Mouse (Mus musculus) G1E (cell line): ENCODE measurements at regions not wholly inside any gene's neighbourhood (a gene's known extent, or its start where the extent isn't known, plus 50 kb on each side); places are given as distances from the start of the nearest gene placed in this dataset.

Experiments used
- CTCF ChIP-seq: IDR thresholded peaks from 2 replicates; pipeline ENCODE4 v1.5.1; 2012; ENCODE audit warnings: low read depth, low read length, inconsistent platforms, mixed read lengths
- GATA1 ChIP-seq: IDR thresholded peaks from 2 replicates; pipeline ENCODE4 v1.6.1; 2012; ENCODE audit warnings: borderline replicate concordance, low read length, inconsistent platforms, mixed read lengths
- TAL1 ChIP-seq: conservative IDR thresholded peaks from 2 replicates; pipeline ENCODE4 v1.6.1; 2012; ENCODE audit warnings: low read depth, low read length, inconsistent platforms, mixed read lengths

GRCm38 (mm10) chr19:6610051-6610450 lies 67.2 kb upstream of the Slc22a12 start:
- TF ChIP-seq CTCF (no peak), TAL1 (no peak), GATA1 (no peak)
